Mouse (Mus musculus) bone marrow macrophage, adult 2 months (primary cell): Measurements from ENCODE around the gene Coro7. TPM values are rescaled to one million over a fixed set of nuclear protein-coding genes. Genes with fewer than 3 reads are reported as not detected.
A peak's percentile ranks its signal among the peaks of the same experiment; 100 is the strongest.
"Not testable (repeated sequence)": the region's sequence is repeated elsewhere in the genome, so short reads cannot be mapped to it uniquely, and the experiment has no call there.

ENCODE experiments used
- H3K27ac ChIP-seq: 2 replicates; pipeline ENCODE4 v1.5.1; 2012; ENCODE audit warnings: low read depth, low read length; ENCODE audit not compliant: insufficient read depth
- H3K4me1 ChIP-seq: 2 replicates; pipeline ENCODE4 v1.6.1; 2012; ENCODE audit warnings: low read length; ENCODE audit not compliant: control insufficient read depth, insufficient read depth
- H3K4me3 ChIP-seq: 2 replicates; pipeline ENCODE4 v1.5.1; 2012; ENCODE audit warnings: mild to moderate bottlenecking, low read length, moderate library complexity; ENCODE audit not compliant: insufficient read depth
- CTCF ChIP-seq: IDR thresholded peaks from 2 replicates; pipeline ENCODE4 v1.5.1; 2012; ENCODE audit warnings: low read depth, mild to moderate bottlenecking, low read length, moderate library complexity
- POLR2A ChIP-seq: IDR thresholded peaks from 2 replicates; pipeline ENCODE4 v1.6.1; 2012; ENCODE audit warnings: mild to moderate bottlenecking, low read depth, low read length, borderline replicate concordance
- polyA plus RNA-seq: library from polyadenylated mRNA; stranded (reverse); fragments of >200 nt; gene quantifications from 2 replicates; pipeline ENCODE4 v1.2.4, GENCODE M21; 2012; ENCODE audit not compliant: missing spikeins, insufficient read depth, insufficient read length

The Coro7 gene
- polyA plus RNA-seq, 1 experiment = 110 TPM

GRCm38 (mm10) chr16:4718753-4719518 lies 39.4 kb upstream of the Coro7 start, which contains the start of gene Nmral1:
TSS of gene Nmral1 (minus strand) at chr16:4719356.
- no peak for TF ChIP-seq POLR2A
- no peak for TF ChIP-seq CTCF
- peak within 1 kb of the TSS; percentile 71 for H3K4me3 ChIP-seq
- peaks cover 17% of the 10 kb centered on the region for H3K4me1 ChIP-seq
- H3K27ac ChIP-seq = peak within 1 kb of the TSS; percentile 35

- Histone ChIP-seq H3K27ac (no peak overlapping the region), H3K4me1 (peaks cover 7% of the 10 kb centered on the region), H3K4me3 (peak overlapping the region; percentile 71; the same call in 1 of the 2 replicates)
- TF ChIP-seq CTCF = no peak
- TF ChIP-seq POLR2A = no peak
Observed at GRCm38 (mm10) chr16:4717866-4718265, 38.3 kb upstream of the Coro7 start.

- H3K27ac ChIP-seq = no peak overlapping the region
- H3K4me1 ChIP-seq = no peaks in the 10 kb centered on the region
- TF ChIP-seq CTCF (no peak), POLR2A (no peak)
- no peak overlapping the region for H3K4me3 ChIP-seq
Observed at GRCm38 (mm10) chr16:4713861-4714710, 34.5 kb upstream of the Coro7 start.

- Histone ChIP-seq H3K27ac (no peak overlapping the region), H3K4me1 (no peaks in the 10 kb centered on the region), H3K4me3 (no peak overlapping the region)
- TF ChIP-seq CTCF (no peak), POLR2A (no peak)
Observed at GRCm38 (mm10) chr16:4711173-4711572, 31.6 kb upstream of the Coro7 start.

- H3K27ac ChIP-seq = no peak overlapping the region
- H3K4me1 ChIP-seq = no peaks in the 10 kb centered on the region
- TF ChIP-seq POLR2A (no peak), CTCF (no peak)
- no peak overlapping the region for H3K4me3 ChIP-seq
Observed at GRCm38 (mm10) chr16:4705541-4705940, 26.0 kb upstream of the Coro7 start.

- TF ChIP-seq CTCF (no peak), POLR2A (no peak)
- Histone ChIP-seq H3K4me3 (no peak overlapping the region), H3K4me1 (no peaks in the 10 kb centered on the region), H3K27ac (no peak overlapping the region)
Observed at GRCm38 (mm10) chr16:4702646-4703045, 23.1 kb upstream of the Coro7 start.

- TF ChIP-seq POLR2A = no peak
- TF ChIP-seq CTCF = no peak
- H3K27ac ChIP-seq = no peak overlapping the region
- H3K4me1 ChIP-seq = no peaks in the 10 kb centered on the region
- H3K4me3 ChIP-seq = no peak overlapping the region
Observed at GRCm38 (mm10) chr16:4701211-4701610, 21.6 kb upstream of the Coro7 start.

GRCm38 (mm10) chr16:4689371-4689770 lies 9.8 kb upstream of the Coro7 start:
- H3K27ac ChIP-seq, H3K4me1 ChIP-seq, H3K4me3 ChIP-seq: not testable (repeated sequence)

GRCm38 (mm10) chr16:4684457-4684791 lies 4.8 kb upstream of the Coro7 start:
- peaks cover 10% of the 10 kb centered on the region for H3K4me1 ChIP-seq
- peak overlapping the region; percentile 82 for H3K4me3 ChIP-seq
- no peak for TF ChIP-seq CTCF
- TF ChIP-seq POLR2A = no peak
- no peak overlapping the region; the same call in 1 of the 2 replicates for H3K27ac ChIP-seq

GRCm38 (mm10) chr16:4683581-4684456 lies 4.2 kb upstream of the Coro7 start:
- Histone ChIP-seq H3K4me3 (peak overlapping the region; percentile 82), H3K4me1 (peaks cover 10% of the 10 kb centered on the region), H3K27ac (peak overlapping the region; percentile 87)
- no peak for TF ChIP-seq CTCF
- no peak for TF ChIP-seq POLR2A
